Mouse (Mus musculus): ENCODE measurements around the gene Exoc6b.
"Not testable (repeated sequence)": the region's sequence is repeated elsewhere in the genome, so short reads cannot be mapped to it uniquely, and the experiment has no call there.

Gene Exoc6b

GRCm38 (mm10) chr6:84617051-84617450 lies 452.3 kb downstream of the Exoc6b start:
- no peak for DNase-seq

- no peak for DNase-seq
These were observed 452.7 kb downstream of the Exoc6b start for GRCm38 (mm10) chr6:84616586-84616985.

- DNase-seq: no peak
These were observed 455.8 kb downstream of the Exoc6b start for GRCm38 (mm10) chr6:84613561-84613960.

- no peak for DNase-seq
These were observed 468.0 kb downstream of the Exoc6b start for GRCm38 (mm10) chr6:84601136-84601889.

- not testable (repeated sequence) for DNase-seq
These were observed 470.0 kb downstream of the Exoc6b start for GRCm38 (mm10) chr6:84599296-84599695.

- no peak for DNase-seq
These were observed 470.6 kb downstream of the Exoc6b start for GRCm38 (mm10) chr6:84598725-84599124.

- no peak for DNase-seq
These were observed 474.7 kb downstream of the Exoc6b start for GRCm38 (mm10) chr6:84594626-84595025.

GRCm38 (mm10) chr6:84593693-84594092 lies 475.6 kb downstream of the Exoc6b start, which contains the start of gene Cyp26b1:
Gene Cyp26b1, minus strand, starts transcription at chr6:84593908.
- DNase-seq: no peak

GRCm38 (mm10) chr6:84590961-84591745 lies 478.2 kb downstream of the Exoc6b start:
- DNase-seq: peak; percentile 57

- peak; percentile 88 for DNase-seq
These were observed 479.3 kb downstream of the Exoc6b start for GRCm38 (mm10) chr6:84589742-84590686.

GRCm38 (mm10) chr6:84588895-84589652 lies 480.2 kb downstream of the Exoc6b start:
- DNase-seq: peak; percentile 63

GRCm38 (mm10) chr6:84588221-84588894 lies 481.0 kb downstream of the Exoc6b start:
- peak; percentile 20 for DNase-seq

GRCm38 (mm10) chr6:84587471-84588101 lies 481.7 kb downstream of the Exoc6b start:
- peak; percentile 68 for DNase-seq

GRCm38 (mm10) chr6:84586551-84587200 lies 482.6 kb downstream of the Exoc6b start:
- DNase-seq: no peak

GRCm38 (mm10) chr6:84585686-84586300 lies 483.5 kb downstream of the Exoc6b start:
- peak; percentile 15 for DNase-seq

- DNase-seq: peak; percentile 27
These were observed 484.3 kb downstream of the Exoc6b start for GRCm38 (mm10) chr6:84584783-84585685.

GRCm38 (mm10) chr6:84583841-84584782 lies 485.2 kb downstream of the Exoc6b start:
- DNase-seq: peak; percentile 28

GRCm38 (mm10) chr6:84583371-84583770 lies 485.9 kb downstream of the Exoc6b start:
- peak; percentile 72 for DNase-seq

Measured in kidney, adult 18-20 months (tissue).